Mouse (Mus musculus) inflammation-experienced regulatory T-cells, adult 16 weeks (primary cell): Measurements from ENCODE around the gene Syndig1l. TPM values are rescaled to one million over a fixed set of nuclear protein-coding genes. Genes with fewer than 3 reads are reported as not detected.

ENCODE experiments used
- polyA plus RNA-seq: library from polyadenylated mRNA; unstranded; fragments of 100-300 nt; shearing (Covaris generic); gene quantifications from one replicate; pipeline ENCODE4 v1.2.1, GENCODE M21; 2017

Gene Syndig1l
- not detected for polyA plus RNA-seq

GRCm38 (mm10) chr12:84698319-84699081 lies at the start of gene Syndig1l:
Gene Syndig1l (minus strand): TSS chr12:84698831.

GRCm38 (mm10) chr12:84640654-84641053 lies 58.0 kb downstream of the Syndig1l start, which contains the start of gene Vrtn:
Gene Vrtn (plus strand): TSS chr12:84641019.

Other genes with a start within 250 kb of the Syndig1l start
- 27.6 TPM for gene Aldh6a1, start 247.8 kb downstream of the Syndig1l start, polyA plus RNA-seq
- gene Lin52, start 247.4 kb downstream of the Syndig1l start, polyA plus RNA-seq, result 25.9 TPM
- gene Vsx2, start 129.1 kb downstream of the Syndig1l start, polyA plus RNA-seq, result not detected
- gene Abcd4, start 81.4 kb downstream of the Syndig1l start, polyA plus RNA-seq, result 29.4 TPM
- gene Vrtn, start 57.8 kb downstream of the Syndig1l start, polyA plus RNA-seq, result not detected
- gene Npc2, start 74.3 kb upstream of the Syndig1l start, polyA plus RNA-seq, result 100 TPM
- 105 TPM for gene Isca2, start 74.4 kb upstream of the Syndig1l start, polyA plus RNA-seq
- gene Ltbp2, start 177.7 kb upstream of the Syndig1l start, polyA plus RNA-seq, result 0.35 TPM